Mouse (Mus musculus): Measurements from ENCODE around the gene Hemgn. TPM values are rescaled to one million over a fixed set of nuclear protein-coding genes. Genes with fewer than 3 reads are reported as not detected.

Hemgn gene
- polyA plus RNA-seq, 1 experiment from 2014 or later = 0.53 TPM

- Histone ChIP-seq H3K4me1 (replicated peaks) (peaks cover 12% of the 10 kb centered on the region), H3K4me3 (no peak overlapping the region), H3K27ac (replicated peaks) (no peak overlapping the region), H3K27me3 (peaks cover 91% of the 10 kb centered on the region), H3K9me3 (no peaks in the 10 kb centered on the region), H3K36me3 (no peaks in the 10 kb centered on the region), H3K4me2 (no peak overlapping the region), H3K9ac (no peak overlapping the region)
- ATAC-seq (ENCODE audit: low FRiP score, low read depth) = no peak
- 2% methylated on average over 41 of the region's 41 CpGs for WGBS
These were observed 65.5 kb downstream of the Hemgn start for GRCm38 (mm10) chr4:46347580-46348515.

GRCm38 (mm10) chr4:46347141-46347540 is 66.2 kb downstream of the Hemgn start:
- Histone ChIP-seq H3K27me3 (peaks cover 96% of the 10 kb centered on the region), H3K4me3 (no peak overlapping the region), H3K9me3 (no peaks in the 10 kb centered on the region), H3K36me3 (no peaks in the 10 kb centered on the region), H3K27ac (replicated peaks) (no peak overlapping the region), H3K4me1 (replicated peaks) (peaks cover 18% of the 10 kb centered on the region), H3K9ac (no peak overlapping the region), H3K4me2 (no peak overlapping the region)
- no peak for ATAC-seq (ENCODE audit: low FRiP score, low read depth)
- 6% methylated on average over 4 of the region's 4 CpGs for WGBS

GRCm38 (mm10) chr4:46346221-46346620 is 67.1 kb downstream of the Hemgn start:
- Histone ChIP-seq H3K4me1 (replicated peaks) (peaks cover 18% of the 10 kb centered on the region), H3K27me3 (peaks cover 96% of the 10 kb centered on the region), H3K4me2 (no peak overlapping the region), H3K27ac (replicated peaks) (no peak overlapping the region), H3K9me3 (no peaks in the 10 kb centered on the region), H3K4me3 (no peak overlapping the region), H3K36me3 (no peaks in the 10 kb centered on the region), H3K9ac (no peak overlapping the region)
- WGBS = 22% methylated on average over 6 of the region's 6 CpGs
- no peak for ATAC-seq (ENCODE audit: low FRiP score, low read depth)

DNA sequence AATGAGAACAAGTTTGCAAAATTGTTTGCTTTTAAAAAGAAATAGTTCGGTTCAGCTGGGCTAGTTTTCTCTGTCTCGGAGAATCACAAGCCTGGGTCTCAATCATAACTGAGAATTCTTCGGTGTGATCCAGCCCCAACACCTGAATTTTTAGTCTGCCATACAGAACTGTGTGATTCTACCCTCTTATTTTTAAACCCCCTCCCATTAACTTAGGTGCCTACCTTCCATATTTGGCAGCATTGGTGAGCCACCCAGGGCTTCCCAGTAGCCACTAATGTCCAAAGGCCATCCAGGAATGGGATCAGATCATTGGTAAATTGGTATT is 67.6 kb downstream of the Hemgn start:
- ATAC-seq (ENCODE audit: low FRiP score, low read depth) = no peak
- WGBS = 16% methylated on average over 3 of the region's 3 CpGs
- Histone ChIP-seq H3K9ac (no peak overlapping the region), H3K4me1 (replicated peaks) (peaks cover 18% of the 10 kb centered on the region), H3K4me3 (no peak overlapping the region), H3K4me2 (no peak overlapping the region), H3K9me3 (no peaks in the 10 kb centered on the region), H3K36me3 (no peaks in the 10 kb centered on the region), H3K27ac (replicated peaks) (no peak overlapping the region), H3K27me3 (peaks cover 96% of the 10 kb centered on the region)

- Histone ChIP-seq H3K4me2 (peak overlapping the region; percentile 56), H3K4me1 (replicated peaks) (peaks cover 18% of the 10 kb centered on the region)
- no peak for ATAC-seq (ENCODE audit: low FRiP score, low read depth)
These were observed 68.1 kb downstream of the Hemgn start for GRCm38 (mm10) chr4:46345056-46345772.

GRCm38 (mm10) chr4:46344288-46344687 is 69.0 kb downstream of the Hemgn start:
- WGBS = 1% methylated on average over 51 of the region's 51 CpGs
- peaks cover 21% of the 10 kb centered on the region for H3K4me1 ChIP-seq (replicated peaks)
- no peaks in the 10 kb centered on the region for H3K9me3 ChIP-seq
- no peaks in the 10 kb centered on the region for H3K36me3 ChIP-seq
- H3K27ac ChIP-seq (replicated peaks) = no peak overlapping the region
- ATAC-seq (ENCODE audit: low FRiP score, low read depth) = no peak
- H3K27me3 ChIP-seq = peaks cover 95% of the 10 kb centered on the region
- H3K4me3 ChIP-seq = peak overlapping the region; percentile 40
- peak overlapping the region; percentile 56 for H3K4me2 ChIP-seq
- H3K9ac ChIP-seq = no peak overlapping the region

More at GRCm38 (mm10) chr4:46345056-46345772, 68.1 kb downstream of the Hemgn start:
- WGBS = 2% methylated on average over 67 of the region's 67 CpGs
- H3K9ac ChIP-seq = no peak overlapping the region
- peak overlapping the region; percentile 40; the same call in 1 of the 2 replicates for H3K4me3 ChIP-seq
- H3K27ac ChIP-seq (replicated peaks) = no peak overlapping the region
- H3K36me3 ChIP-seq = no peaks in the 10 kb centered on the region
- H3K27me3 ChIP-seq = peaks cover 96% of the 10 kb centered on the region
- no peaks in the 10 kb centered on the region for H3K9me3 ChIP-seq

Other genes starting within 250 kb of the Hemgn start
- 30.4 and 30.7 TPM in 2 replicates for gene Xpa, start 217.2 kb downstream of the Hemgn start, polyA plus RNA-seq (2015; fragmentation: Nextera tagmentation; extraction: Ambion mirVana)
- not detected in 2 replicates for gene Foxe1, start 69.9 kb downstream of the Hemgn start, polyA plus RNA-seq (2015; fragmentation: Nextera tagmentation; extraction: Ambion mirVana)
- 8.5 and 9.7 TPM in 2 replicates for gene Trmo, start 24.1 kb downstream of the Hemgn start, polyA plus RNA-seq (2015; fragmentation: Nextera tagmentation; extraction: Ambion mirVana)
- 84.4 and 92.3 TPM in 2 replicates for gene Anp32b, start 37.4 kb upstream of the Hemgn start, polyA plus RNA-seq (2015; fragmentation: Nextera tagmentation; extraction: Ambion mirVana)
- gene Nans, start 75.7 kb upstream of the Hemgn start, polyA plus RNA-seq (2015; fragmentation: Nextera tagmentation; extraction: Ambion mirVana) = 69.1 and 73.2 TPM in 2 replicates
- 1.2 and 2.4 TPM in 2 replicates for gene Trim14, start 122.6 kb upstream of the Hemgn start, polyA plus RNA-seq (2015; fragmentation: Nextera tagmentation; extraction: Ambion mirVana)
- 9.0 and 10.5 TPM in 2 replicates for gene Coro2a, start 188.7 kb upstream of the Hemgn start, polyA plus RNA-seq (2015; fragmentation: Nextera tagmentation; extraction: Ambion mirVana)
- 0.91 and 1.0 TPM in 2 replicates for gene Tbc1d2, start 236.7 kb upstream of the Hemgn start, polyA plus RNA-seq (2015; fragmentation: Nextera tagmentation; extraction: Ambion mirVana)

Measured in hindbrain, embryonic 15.5 days (tissue).